ENCODE assay signal across 18 mouse cellular contexts in genomic region chr17:83587731-83588130, GRCm38 (mm10). TPM values are rescaled to one million over a fixed set of nuclear protein-coding genes. Genes with fewer than 3 reads are reported as not detected.
A peak's percentile ranks its signal among the peaks of the same experiment; 100 is the strongest.
DNase-seq lines count a peak whose midpoint lies in the region; ATAC-seq and TF ChIP-seq lines count a peak whose summit lies in the region.
"Had no signal": no experiment of that assay in that cellular context is flagged by ENCODE, and none has a peak within 500 bp of the region (broad histone marks: within the 10 kb centered on the region; RNA-seq: fewer than 3 reads in every experiment).

No protein-coding gene starts in this region.

- no peaks in the 10 kb centered on the region for H3K27me3 ChIP-seq in hindbrain, embryonic 12.5 days
- H3K27me3 ChIP-seq in intestine, postnatal 0 days (replicated peaks; ENCODE audit: control insufficient read depth, insufficient read depth, low read length), result no peaks in the 10 kb centered on the region
- H3K27me3 ChIP-seq: limb, embryonic 13.5 days; midbrain, embryonic 12.5 days; stomach, embryonic 15.5 days had no signal

- H3K4me2 ChIP-seq in hindbrain, embryonic 12.5 days (replicated peaks), result no peak overlapping the region
- no peak overlapping the region for H3K4me2 ChIP-seq in intestine, postnatal 0 days (replicated peaks; ENCODE audit: low read depth)
- H3K4me2 ChIP-seq: limb, embryonic 13.5 days; midbrain, embryonic 12.5 days; stomach, embryonic 15.5 days had no signal

- H3K27ac ChIP-seq in hindbrain, embryonic 12.5 days, result no peak overlapping the region
- H3K27ac ChIP-seq in intestine, postnatal 0 days (ENCODE audit: low read depth, low read length), result no peak overlapping the region
- H3K27ac ChIP-seq: embryonic facial prominence, embryonic 10.5 days; gastrocnemius, adult 2 months; limb, embryonic 13.5 days; midbrain, embryonic 12.5 days; stomach, embryonic 15.5 days had no signal

- intact Hi-C loops in heart, postnatal 10 days (cut with DNase I), result no loop called here

- peak; percentile 59 for DNase-seq in heart, adult 11 months
- no peak for DNase-seq in heart, postnatal 10 days
- peak; percentile 65 to 72 for DNase-seq in left cerebral cortex, adult 9 months (ENCODE audit: low spot score in 2 of 2)
- peak; percentile 42 for DNase-seq in right cerebral cortex, postnatal 25 days
- DNase-seq: cerebellum, adult 11 months; cerebellum, postnatal 36 days; gastrocnemius, adult 2 months; kidney, adult 9 months; liver, postnatal 0 days had no signal

- peak; percentile 83 for ATAC-seq in frontal cortex, adult (ENCODE audit: low TSS enrichment)
- ATAC-seq in hindbrain, embryonic 12.5 days (ENCODE audit: low FRiP score), result no peak
- no peak for ATAC-seq in intestine, postnatal 0 days
- ATAC-seq: liver, postnatal 0 days had no signal

- no peaks in the 10 kb centered on the region for H3K36me3 ChIP-seq in hindbrain, embryonic 12.5 days
- H3K36me3 ChIP-seq in intestine, postnatal 0 days (ENCODE audit: control insufficient read depth, insufficient read depth), result no peaks in the 10 kb centered on the region
- H3K36me3 ChIP-seq: embryonic facial prominence, embryonic 10.5 days; limb, embryonic 13.5 days; midbrain, embryonic 12.5 days; stomach, embryonic 15.5 days had no signal

- no peak overlapping the region for H3K4me3 ChIP-seq in hindbrain, embryonic 12.5 days
- H3K4me3 ChIP-seq in intestine, postnatal 0 days (ENCODE audit: low read depth, low read length), result no peak overlapping the region
- H3K4me3 ChIP-seq: embryonic facial prominence, embryonic 10.5 days; erythroblast, embryonic 14.5 days; gastrocnemius, adult 2 months; limb, embryonic 13.5 days; midbrain, embryonic 12.5 days; stomach, embryonic 15.5 days had no signal

- 91% methylated on average over 8 of the region's 8 CpGs for WGBS in hindbrain, embryonic 12.5 days
- 92% methylated on average over 8 of the region's 8 CpGs for WGBS in intestine, postnatal 0 days

- H3K9ac ChIP-seq in hindbrain, embryonic 12.5 days, result no peak overlapping the region
- H3K9ac ChIP-seq in intestine, postnatal 0 days (ENCODE audit: low read depth, low read length), result no peak overlapping the region
- H3K9ac ChIP-seq: limb, embryonic 13.5 days; liver, postnatal 0 days; midbrain, embryonic 12.5 days; stomach, embryonic 15.5 days had no signal

- H3K9me3 ChIP-seq in hindbrain, embryonic 12.5 days (replicated peaks), result 0 out of 2 replicates have a peak, but pooled peaks cover 3% of the 10 kb centered on the region
- H3K9me3 ChIP-seq in intestine, postnatal 0 days (ENCODE audit: control insufficient read depth), result no peaks in the 10 kb centered on the region
- H3K9me3 ChIP-seq: stomach, embryonic 15.5 days had no signal

- TF ChIP-seq CTCF in intestine, postnatal 0 days (IDR thresholded peaks at IDR 0.05; ENCODE audit: low read depth), result no peak

- no peaks in the 10 kb centered on the region for H3K4me1 ChIP-seq in hindbrain, embryonic 12.5 days
- no peaks in the 10 kb centered on the region for H3K4me1 ChIP-seq in intestine, postnatal 0 days (replicated peaks; ENCODE audit: control insufficient read depth, insufficient read depth, low read length)
- H3K4me1 ChIP-seq: embryonic facial prominence, embryonic 10.5 days; limb, embryonic 13.5 days; midbrain, embryonic 12.5 days; stomach, embryonic 15.5 days had no signal

RNA-seq across cellular contexts. Expression of gene Kcng3, which starts 44.0 kb away (rescaled TPM):
- not detected for total RNA-seq in heart, postnatal 10 days (2021)
- polyA plus RNA-seq in hindbrain, embryonic 12.5 days (2016; fragmentation: Nextera tagmentation; extraction: Ambion mirVana), result 0.09 and 0.14 TPM in 2 replicates
- polyA plus RNA-seq in intestine, postnatal 0 days (2015; fragmentation: Nextera tagmentation; extraction: Ambion mirVana), result not detected in 2 replicates
- total RNA-seq: gastrocnemius, adult 2 months; heart, postnatal 25 days had no signal
- polyA plus RNA-seq: embryonic facial prominence, embryonic 10.5 days; erythroblast, embryonic 14.5 days; limb, embryonic 13.5 days; liver, postnatal 0 days had no signal

Comparison
In these comparisons a context has a peak if more than half of its experiments do, and no peak if none do; other contexts are left out.
1. DNase-seq: peak in heart, adult 11 months (single experiment), left cerebral cortex, adult 9 months (2 of 2) and right cerebral cortex, postnatal 25 days (single experiment); none in heart, postnatal 10 days (0 of 2).